Mouse (Mus musculus): ENCODE data around the gene Edn3. TPM values are rescaled to one million over a fixed set of nuclear protein-coding genes. Genes with fewer than 3 reads are reported as not detected.

Gene Edn3
- polyA plus RNA-seq, 1 experiment from 2014 or later, result 0.36 TPM

- Histone ChIP-seq H3K27me3 (ENCODE audit: control insufficient read depth, insufficient read depth, low read length) (no peaks in the 10 kb centered on the region), H3K36me3 (ENCODE audit: control insufficient read depth, insufficient read depth, low read length) (no peaks in the 10 kb centered on the region), H3K27ac (replicated peaks in 1 of 2; ENCODE audit: control insufficient read depth in 1 of 2, insufficient read depth in 1 of 2, low read depth in 2 of 2, low read length in 2 of 2) (no peak overlapping the region), H3K4me1 (ENCODE audit: control insufficient read depth in 2 of 2, insufficient read depth in 2 of 2, low read length in 2 of 2) (peaks cover 13 to 20% of the 10 kb centered on the region in 2 experiments; a peak in 3 of 4 replicates), H3K9me3 (ENCODE audit: control insufficient read depth, low read length) (no peaks in the 10 kb centered on the region), H3K4me3 (ENCODE audit: control insufficient read depth in 1 of 2, insufficient read depth in 1 of 2, low read depth in 1 of 2, low read length in 2 of 2) (no peak overlapping the region), H3K9ac (ENCODE audit: low read length) (no peak overlapping the region), H3K4me2 (ENCODE audit: low read length) (no peak overlapping the region)
- no peak for ATAC-seq (ENCODE audit: insufficient number of reproducible peaks, insufficient read depth, low FRiP score, low read depth)
- WGBS, result 49% methylated on average over 7 of the region's 7 CpGs
These were observed 8.6 kb downstream of the Edn3 start for GRCm38 (mm10) chr2:174768891-174769528.

DNA sequence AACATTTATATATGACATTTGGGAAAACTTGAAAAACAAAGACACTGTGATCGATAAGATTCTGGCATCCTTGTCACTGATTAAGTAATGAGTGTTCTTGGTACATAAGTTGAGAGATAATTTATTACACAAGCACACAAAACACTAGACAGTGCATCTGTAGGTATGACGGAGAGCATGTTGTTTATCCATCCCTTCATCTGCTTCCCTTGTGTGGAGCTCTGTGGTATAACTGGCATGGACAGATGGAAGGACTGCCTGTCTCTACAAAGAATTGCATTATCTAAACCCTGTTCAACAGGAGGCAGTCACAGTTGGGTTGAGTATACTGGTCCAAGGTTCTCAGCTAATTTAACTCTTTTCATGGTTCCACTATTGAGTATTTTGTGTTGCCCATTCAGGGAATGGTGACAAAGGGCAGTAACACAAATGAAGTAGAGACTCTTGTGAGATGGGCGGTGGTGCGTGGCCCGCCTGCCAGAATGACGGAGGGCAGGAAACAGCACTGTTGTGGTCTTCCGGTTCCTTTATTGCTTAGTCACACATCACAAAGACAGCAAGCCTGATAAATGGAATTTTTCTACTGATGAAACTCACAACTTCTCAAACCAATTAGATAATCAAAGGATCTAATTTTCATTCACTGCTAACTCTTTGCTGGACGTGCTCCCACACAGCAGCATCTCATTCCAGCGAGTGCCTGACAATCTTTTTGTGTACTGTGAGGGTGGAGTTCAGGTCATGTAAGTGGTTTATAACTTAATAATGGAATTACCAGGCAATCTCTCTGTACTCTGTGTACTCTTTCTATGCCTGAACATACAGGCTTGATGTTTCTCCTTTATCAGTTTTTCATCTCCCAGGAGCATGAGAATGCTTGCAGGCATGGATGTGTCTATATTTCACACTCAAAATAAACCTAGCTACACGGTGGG, 14.0 kb downstream of the Edn3 start:
- Histone ChIP-seq H3K4me1 (ENCODE audit: control insufficient read depth in 2 of 2, insufficient read depth in 2 of 2, low read length in 2 of 2) (peaks cover 10 to 15% of the 10 kb centered on the region in 2 experiments; a peak in 3 of 4 replicates), H3K9me3 (ENCODE audit: control insufficient read depth, low read length) (no peaks in the 10 kb centered on the region), H3K4me2 (ENCODE audit: low read length) (no peak overlapping the region), H3K27me3 (ENCODE audit: control insufficient read depth, insufficient read depth, low read length) (no peaks in the 10 kb centered on the region), H3K4me3 (ENCODE audit: control insufficient read depth in 1 of 2, insufficient read depth in 1 of 2, low read depth in 1 of 2, low read length in 2 of 2) (no peak overlapping the region), H3K27ac (replicated peaks in 1 of 2; ENCODE audit: control insufficient read depth in 1 of 2, insufficient read depth in 1 of 2, low read depth in 2 of 2, low read length in 2 of 2) (no peak overlapping the region), H3K9ac (ENCODE audit: low read length) (no peak overlapping the region), H3K36me3 (ENCODE audit: control insufficient read depth, insufficient read depth, low read length) (no peaks in the 10 kb centered on the region)
- ATAC-seq (ENCODE audit: insufficient number of reproducible peaks, insufficient read depth, low FRiP score, low read depth), result no peak
- 76% methylated on average over 10 of the region's 10 CpGs for WGBS

GRCm38 (mm10) chr2:174782016-174782415, 21.6 kb downstream of the Edn3 start:
- no peak for ATAC-seq (ENCODE audit: insufficient number of reproducible peaks, insufficient read depth, low FRiP score, low read depth)
- H3K27ac ChIP-seq (replicated peaks in 1 of 2; ENCODE audit: control insufficient read depth in 1 of 2, insufficient read depth in 1 of 2, low read depth in 2 of 2, low read length in 2 of 2), result no peak overlapping the region
- H3K9ac ChIP-seq (ENCODE audit: low read length), result no peak overlapping the region
- no peaks in the 10 kb centered on the region for H3K36me3 ChIP-seq (ENCODE audit: control insufficient read depth, insufficient read depth, low read length)
- H3K4me2 ChIP-seq (ENCODE audit: low read length), result no peak overlapping the region
- H3K27me3 ChIP-seq (ENCODE audit: control insufficient read depth, insufficient read depth, low read length), result no peaks in the 10 kb centered on the region
- H3K4me1 ChIP-seq (ENCODE audit: control insufficient read depth in 2 of 2, insufficient read depth in 2 of 2, low read length in 2 of 2), result no peaks in the 10 kb centered on the region
- no peak overlapping the region for H3K4me3 ChIP-seq (ENCODE audit: control insufficient read depth in 1 of 2, insufficient read depth in 1 of 2, low read depth in 1 of 2, low read length in 2 of 2)
- 71% methylated on average over 4 of the region's 4 CpGs for WGBS
- H3K9me3 ChIP-seq (ENCODE audit: control insufficient read depth, low read length), result no peaks in the 10 kb centered on the region

DNA sequence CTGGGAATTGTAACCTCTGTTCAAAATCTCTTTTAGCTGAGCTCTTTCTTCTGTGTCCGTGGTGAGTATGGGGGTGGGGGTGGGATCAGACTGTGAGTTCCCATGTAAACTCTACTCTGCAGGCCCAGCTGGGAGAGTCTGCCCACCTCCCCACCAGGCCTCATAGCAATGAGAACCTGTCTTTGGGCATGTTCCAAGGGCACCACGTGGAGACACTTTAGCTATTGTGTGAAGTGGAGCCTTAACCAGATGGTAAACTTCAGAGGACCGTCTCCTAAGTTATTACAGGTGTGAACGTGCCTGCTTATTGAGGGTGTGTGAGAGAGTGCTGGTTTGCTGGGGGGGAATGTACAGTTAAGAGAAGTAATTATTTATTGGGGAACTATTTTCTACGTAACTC, 22.5 kb downstream of the Edn3 start:
- 60% methylated on average over 5 of the region's 5 CpGs for WGBS
- Histone ChIP-seq H3K27ac (replicated peaks in 1 of 2; ENCODE audit: control insufficient read depth in 1 of 2, insufficient read depth in 1 of 2, low read depth in 2 of 2, low read length in 2 of 2) (no peak overlapping the region), H3K9ac (ENCODE audit: low read length) (no peak overlapping the region), H3K9me3 (ENCODE audit: control insufficient read depth, low read length) (no peaks in the 10 kb centered on the region), H3K4me1 (ENCODE audit: control insufficient read depth in 2 of 2, insufficient read depth in 2 of 2, low read length in 2 of 2) (no peaks in the 10 kb centered on the region), H3K4me3 (ENCODE audit: control insufficient read depth in 1 of 2, insufficient read depth in 1 of 2, low read depth in 1 of 2, low read length in 2 of 2) (no peak overlapping the region), H3K4me2 (ENCODE audit: low read length) (no peak overlapping the region), H3K27me3 (ENCODE audit: control insufficient read depth, insufficient read depth, low read length) (no peaks in the 10 kb centered on the region), H3K36me3 (ENCODE audit: control insufficient read depth, insufficient read depth, low read length) (no peaks in the 10 kb centered on the region)
- no peak for ATAC-seq (ENCODE audit: insufficient number of reproducible peaks, insufficient read depth, low FRiP score, low read depth)

DNA sequence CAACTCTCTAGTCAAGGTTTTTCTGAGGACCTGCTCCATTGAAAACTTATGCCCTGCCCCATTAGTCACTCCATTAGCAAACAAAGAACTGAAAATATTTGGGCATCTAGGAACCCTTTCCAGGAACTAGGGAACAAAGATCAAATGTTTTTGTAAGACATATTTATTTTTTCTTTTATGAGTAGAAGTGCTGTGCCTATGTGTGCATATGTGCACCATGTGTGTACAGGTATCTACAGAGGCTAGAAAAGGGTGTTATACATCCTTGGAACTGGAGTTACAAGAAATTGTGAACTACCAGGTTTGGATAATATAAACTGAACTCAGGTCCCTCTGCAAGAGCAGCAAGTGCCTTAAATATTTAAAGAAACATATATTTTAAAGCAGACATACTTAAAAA, 28.4 kb downstream of the Edn3 start:
- Histone ChIP-seq H3K27ac (replicated peaks in 1 of 2; ENCODE audit: control insufficient read depth in 1 of 2, insufficient read depth in 1 of 2, low read depth in 2 of 2, low read length in 2 of 2) (no peak overlapping the region), H3K36me3 (ENCODE audit: control insufficient read depth, insufficient read depth, low read length) (no peaks in the 10 kb centered on the region), H3K4me3 (ENCODE audit: control insufficient read depth in 1 of 2, insufficient read depth in 1 of 2, low read depth in 1 of 2, low read length in 2 of 2) (no peak overlapping the region), H3K4me1 (ENCODE audit: control insufficient read depth in 2 of 2, insufficient read depth in 2 of 2, low read length in 2 of 2) (no peaks in the 10 kb centered on the region), H3K9ac (ENCODE audit: low read length) (no peak overlapping the region), H3K27me3 (ENCODE audit: control insufficient read depth, insufficient read depth, low read length) (no peaks in the 10 kb centered on the region), H3K9me3 (ENCODE audit: control insufficient read depth, low read length) (no peaks in the 10 kb centered on the region), H3K4me2 (ENCODE audit: low read length) (no peak overlapping the region)
- no peak for ATAC-seq (ENCODE audit: insufficient number of reproducible peaks, insufficient read depth, low FRiP score, low read depth)

DNA sequence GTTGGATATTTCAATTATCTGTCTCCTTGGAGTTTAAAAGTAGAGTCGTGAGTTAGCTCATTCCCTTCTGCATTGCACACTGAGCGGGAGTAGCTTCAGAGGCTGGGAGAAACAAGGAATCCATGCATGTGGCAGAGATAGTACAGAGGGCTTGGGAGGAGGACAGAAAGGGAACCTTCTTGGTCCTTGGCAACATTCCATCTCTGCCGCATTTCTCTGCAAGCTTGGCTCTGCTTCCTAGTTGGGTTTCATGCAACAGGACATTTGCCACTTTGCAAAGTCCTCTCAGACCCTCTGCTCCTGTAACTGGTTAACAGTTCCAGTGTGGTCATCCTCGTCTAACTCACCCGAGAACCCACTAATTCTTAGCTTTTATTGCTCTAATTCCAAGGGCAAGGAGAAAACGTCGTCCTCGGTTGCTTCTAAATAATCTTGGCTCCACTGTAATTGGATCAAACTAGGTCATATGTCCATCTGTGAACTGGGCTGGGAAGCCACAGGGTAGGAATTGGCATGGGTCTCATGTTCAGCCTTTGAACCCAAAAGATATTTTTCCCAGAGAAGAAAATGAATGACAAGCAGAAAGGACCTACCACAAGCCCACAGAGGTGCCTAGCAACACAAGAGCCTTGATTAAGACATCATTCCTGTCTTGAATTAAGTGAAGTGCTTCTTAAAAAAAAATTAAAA, 32.2 kb downstream of the Edn3 start:
- no peak overlapping the region for H3K9ac ChIP-seq (ENCODE audit: low read length)
- no peaks in the 10 kb centered on the region for H3K4me1 ChIP-seq (ENCODE audit: control insufficient read depth in 2 of 2, insufficient read depth in 2 of 2, low read length in 2 of 2)
- ATAC-seq (ENCODE audit: insufficient number of reproducible peaks, insufficient read depth, low FRiP score, low read depth), result no peak
- H3K27ac ChIP-seq (replicated peaks in 1 of 2; ENCODE audit: control insufficient read depth in 1 of 2, insufficient read depth in 1 of 2, low read depth in 2 of 2, low read length in 2 of 2), result no peak overlapping the region
- H3K27me3 ChIP-seq (ENCODE audit: control insufficient read depth, insufficient read depth, low read length), result no peaks in the 10 kb centered on the region
- no peak overlapping the region for H3K4me3 ChIP-seq (ENCODE audit: control insufficient read depth in 1 of 2, insufficient read depth in 1 of 2, low read depth in 1 of 2, low read length in 2 of 2)
- H3K9me3 ChIP-seq (ENCODE audit: control insufficient read depth, low read length), result no peaks in the 10 kb centered on the region
- WGBS, result 75% methylated on average over 8 of the region's 8 CpGs
- no peak overlapping the region for H3K4me2 ChIP-seq (ENCODE audit: low read length)
- no peaks in the 10 kb centered on the region for H3K36me3 ChIP-seq (ENCODE audit: control insufficient read depth, insufficient read depth, low read length)

DNA sequence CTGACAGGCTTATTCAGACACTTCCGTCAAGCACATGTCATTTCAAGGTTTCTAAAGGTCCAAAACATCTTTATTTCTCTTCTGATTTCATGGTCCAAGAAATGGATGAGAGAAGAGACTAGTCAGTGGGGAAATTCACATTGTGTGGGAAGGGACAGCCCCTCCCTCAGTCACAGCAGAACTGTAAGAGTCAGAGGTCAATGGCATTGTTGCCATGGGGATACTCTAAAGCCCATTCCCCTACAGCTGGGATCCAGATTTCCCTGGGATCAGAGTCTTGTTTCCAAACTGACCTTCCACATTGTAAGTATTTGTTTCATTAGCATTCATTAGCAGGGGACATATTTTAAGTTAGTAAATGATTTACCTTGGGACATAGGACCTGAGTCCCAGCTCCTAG, 32.8 kb downstream of the Edn3 start:
- H3K9ac ChIP-seq (ENCODE audit: low read length), result no peak overlapping the region
- no peak overlapping the region for H3K4me3 ChIP-seq (ENCODE audit: control insufficient read depth in 1 of 2, insufficient read depth in 1 of 2, low read depth in 1 of 2, low read length in 2 of 2)
- WGBS, result 88% methylated on average over 1 of the region's 1 CpGs
- H3K9me3 ChIP-seq (ENCODE audit: control insufficient read depth, low read length), result no peaks in the 10 kb centered on the region
- H3K27me3 ChIP-seq (ENCODE audit: control insufficient read depth, insufficient read depth, low read length), result no peaks in the 10 kb centered on the region
- no peak overlapping the region for H3K27ac ChIP-seq (replicated peaks in 1 of 2; ENCODE audit: control insufficient read depth in 1 of 2, insufficient read depth in 1 of 2, low read depth in 2 of 2, low read length in 2 of 2)
- no peaks in the 10 kb centered on the region for H3K36me3 ChIP-seq (ENCODE audit: control insufficient read depth, insufficient read depth, low read length)
- no peak overlapping the region for H3K4me2 ChIP-seq (ENCODE audit: low read length)
- no peaks in the 10 kb centered on the region for H3K4me1 ChIP-seq (ENCODE audit: control insufficient read depth in 2 of 2, insufficient read depth in 2 of 2, low read length in 2 of 2)
- ATAC-seq (ENCODE audit: insufficient number of reproducible peaks, insufficient read depth, low FRiP score, low read depth), result no peak
